Mouse (Mus musculus) hindbrain, embryonic 11.5 days (tissue): ENCODE data around the gene Fmo5. TPM values are rescaled to one million over a fixed set of nuclear protein-coding genes. Genes with fewer than 3 reads are reported as not detected.

Experiments used
- ATAC-seq: fragments of 200-750 bp; cut with Nextera tagmentation; 2 replicates; pipeline ENCODE4 v1.8.0; 2017; ENCODE audit warnings: mild to moderate bottlenecking, moderate TSS enrichment, moderate library complexity; ENCODE audit not compliant: low FRiP score
- DNase-seq: peaks from one replicate; pipeline ENCODE4 v3.0.0-alpha.2; 2015; ENCODE audit warnings: low spot score
- H3K27ac ChIP-seq: fragments of 300-500 bp; sonication (generic); 2 replicates; pipeline ENCODE4 v1.5.1; 2014; ENCODE audit warnings: mild to moderate bottlenecking, low read depth, low read length
- H3K27me3 ChIP-seq: fragments of 300-500 bp; sonication (generic); 2 replicates; pipeline ENCODE4 v1.6.1; 2014; ENCODE audit warnings: mild to moderate bottlenecking, low read length, moderate library complexity, mixed read lengths; ENCODE audit not compliant: control insufficient read depth, insufficient read depth
- H3K36me3 ChIP-seq: fragments of 300-500 bp; sonication (generic); 2 replicates; pipeline ENCODE4 v1.6.1; 2014; ENCODE audit warnings: mild to moderate bottlenecking, low read length, moderate library complexity, mixed read lengths; ENCODE audit not compliant: control insufficient read depth, insufficient read depth
- H3K4me1 ChIP-seq: fragments of 300-500 bp; sonication (generic); replicated peaks from 2 replicates; pipeline ENCODE4 v1.6.1; 2014; ENCODE audit warnings: low read length, mixed read lengths; ENCODE audit not compliant: control insufficient read depth, insufficient read depth
- H3K4me2 ChIP-seq: fragments of 300-500 bp; sonication (generic); replicated peaks from 2 replicates; pipeline ENCODE4 v1.6.1; 2014; ENCODE audit warnings: mild to moderate bottlenecking, low read depth, low read length
- H3K4me3 ChIP-seq: fragments of 300-500 bp; sonication (generic); 2 replicates; pipeline ENCODE4 v1.5.1; 2014; ENCODE audit warnings: low read depth, low read length
- H3K9ac ChIP-seq: fragments of 300-500 bp; sonication (generic); 2 replicates; pipeline ENCODE4 v1.6.1; 2014; ENCODE audit warnings: low read depth, low read length
- H3K9me3 ChIP-seq: fragments of 300-500 bp; sonication (generic); 2 replicates; pipeline ENCODE4 v1.6.1; 2016; ENCODE audit warnings: low read length; ENCODE audit not compliant: control insufficient read depth
- WGBS: fragments of 180-500 bp; shearing (Covaris S2); extraction: QIAGEN DNeasy Blood & Tissue Kit; methylation state at CpG from one replicate; pipeline ENCODE4 v1.1.7; 2014; 5-methylcytosine and 5-hydroxymethylcytosine counted together
- polyA plus RNA-seq: library from polyadenylated mRNA; unstranded; fragments of >200 nt; fragmentation: Nextera tagmentation; extraction: Ambion mirVana; gene quantifications from 2 replicates; pipeline ENCODE4 v1.2.1, GENCODE M21; 2014

Gene Fmo5
- polyA plus RNA-seq, 1 experiment from 2014 or later = 0.60 TPM

DNA sequence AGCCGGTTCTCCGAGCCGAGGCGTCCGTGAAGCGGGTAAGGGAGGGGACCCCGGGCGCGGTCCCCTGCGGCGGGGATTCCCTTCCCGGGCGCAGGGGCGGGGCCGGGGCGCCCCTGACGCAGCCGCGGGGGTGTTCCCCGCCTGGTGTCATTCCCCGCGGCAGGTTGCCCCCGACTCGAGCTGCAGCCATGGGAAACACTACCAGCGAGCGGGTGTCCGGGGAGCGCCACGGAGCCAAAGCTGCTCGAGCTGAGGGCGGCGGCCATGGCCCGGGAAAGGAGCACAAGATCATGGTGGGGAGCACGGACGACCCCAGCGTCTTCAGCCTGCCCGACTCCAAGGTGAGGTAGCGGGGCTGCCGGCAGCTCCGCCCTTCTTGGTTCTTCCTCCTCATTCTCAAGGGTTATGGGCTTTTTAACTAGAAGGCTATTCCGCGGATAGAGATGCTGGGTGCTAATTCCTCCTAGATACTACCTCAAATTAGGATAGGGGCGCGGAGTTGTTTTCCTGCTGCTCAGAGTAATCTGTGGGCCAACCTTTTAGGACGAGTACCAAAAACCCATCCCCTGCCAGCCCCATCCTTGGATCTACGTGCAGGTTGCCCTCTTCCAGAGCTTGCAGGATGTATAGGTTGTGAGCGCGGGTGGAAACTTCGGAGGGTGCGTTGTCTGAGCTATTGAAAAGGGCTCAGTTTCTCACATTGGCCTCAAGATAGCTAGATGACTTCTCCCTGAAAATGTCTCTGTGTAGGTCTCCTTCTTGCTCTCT is 30.0 kb downstream of the Fmo5 start:
- Histone ChIP-seq H3K36me3 (no peaks in the 10 kb centered on the region), H3K27me3 (no peaks in the 10 kb centered on the region), H3K9me3 (no peaks in the 10 kb centered on the region), H3K9ac (peak overlapping the region; percentile 75), H3K4me2 (peak overlapping the region; percentile 80), H3K4me3 (peak overlapping the region; percentile 92), H3K4me1 (0 out of 2 replicates have a peak, but pooled peaks cover 4% of the 10 kb centered on the region), H3K27ac (peak overlapping the region; percentile 33; the same call in 1 of the 2 replicates)
- 2% methylated on average over 42 of the region's 50 CpGs for WGBS
- DNase-seq (no peak), ATAC-seq (peak; percentile 0; the same call in 1 of the 2 replicates)

DNA sequence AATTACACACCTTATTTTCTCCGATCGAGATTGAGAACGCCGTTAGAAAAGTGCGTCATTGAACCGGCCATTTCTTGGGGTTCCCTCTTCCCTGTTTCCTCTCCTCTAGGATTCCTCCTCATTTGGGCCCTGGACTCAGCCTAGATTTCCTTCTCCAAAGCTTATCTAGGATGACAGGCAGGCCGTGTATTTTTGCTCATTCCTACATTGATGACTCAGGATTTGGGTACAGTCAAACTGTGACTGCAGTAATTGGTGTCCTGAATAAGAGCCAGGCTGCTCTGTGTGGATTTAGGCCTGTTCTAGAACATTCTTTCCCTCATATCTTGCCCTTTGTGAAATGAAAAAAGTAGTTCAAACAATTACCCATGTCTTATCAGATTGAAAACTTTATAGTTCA is 31.1 kb downstream of the Fmo5 start:
- Histone ChIP-seq H3K4me2 (no peak overlapping the region), H3K4me3 (no peak overlapping the region), H3K36me3 (no peaks in the 10 kb centered on the region), H3K9ac (no peak overlapping the region), H3K27ac (no peak overlapping the region), H3K27me3 (no peaks in the 10 kb centered on the region), H3K9me3 (no peaks in the 10 kb centered on the region), H3K4me1 (0 out of 2 replicates have a peak, but pooled peaks cover 4% of the 10 kb centered on the region)
- 83% methylated on average over 7 of the region's 7 CpGs for WGBS
- no peak for DNase-seq
- ATAC-seq = no peak

DNA sequence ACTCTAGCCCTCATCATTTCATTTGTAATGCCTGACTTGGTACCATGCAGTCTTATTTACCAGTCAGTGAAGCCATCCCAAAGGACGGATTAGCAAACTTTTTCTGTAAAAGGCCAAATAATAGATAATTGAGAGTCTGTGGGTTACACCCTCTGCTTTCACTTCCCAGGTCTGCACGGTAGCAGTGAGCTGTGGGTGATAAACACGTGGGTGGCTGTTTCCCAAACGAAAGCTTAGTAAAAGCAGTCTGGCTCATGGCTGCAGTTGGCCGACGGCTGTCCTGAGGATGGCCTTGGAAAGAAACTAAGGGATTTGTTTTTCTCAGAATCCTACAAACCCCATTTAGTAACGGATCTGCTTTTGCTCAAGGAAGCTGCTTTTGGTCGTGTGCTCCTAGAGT is 32.6 kb downstream of the Fmo5 start:
- ATAC-seq (no peak), DNase-seq (no peak)
- Histone ChIP-seq H3K4me2 (no peak overlapping the region), H3K4me1 (0 out of 2 replicates have a peak, but pooled peaks cover 4% of the 10 kb centered on the region), H3K27ac (no peak overlapping the region), H3K27me3 (no peaks in the 10 kb centered on the region), H3K36me3 (no peaks in the 10 kb centered on the region), H3K9ac (no peak overlapping the region), H3K9me3 (no peaks in the 10 kb centered on the region), H3K4me3 (no peak overlapping the region)
- 77% methylated on average over 8 of the region's 8 CpGs for WGBS

DNA sequence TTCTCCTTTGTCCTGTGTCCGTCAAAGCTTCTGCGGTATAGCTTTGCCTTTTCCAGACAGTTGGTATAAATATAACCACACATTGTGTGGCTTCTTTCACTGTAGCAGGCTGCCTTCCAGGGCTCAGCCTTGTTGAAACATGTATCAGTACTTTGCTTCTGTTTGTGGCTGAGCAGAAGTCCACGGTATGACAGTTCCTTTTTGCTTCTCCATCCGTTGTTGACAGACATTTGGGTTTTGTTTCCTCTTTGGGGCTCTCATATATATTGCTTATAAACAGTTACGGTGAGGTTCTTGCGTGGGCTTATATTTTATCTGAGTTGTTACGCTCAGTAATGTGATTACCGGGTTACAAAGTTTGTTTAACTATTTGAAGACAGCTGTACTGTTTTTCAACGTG is 36.9 kb downstream of the Fmo5 start:
- Histone ChIP-seq H3K9me3 (no peaks in the 10 kb centered on the region), H3K4me2 (no peak overlapping the region), H3K36me3 (0 out of 2 replicates have a peak, but pooled peaks cover 2% of the 10 kb centered on the region), H3K27ac (no peak overlapping the region), H3K4me1 (no peaks in the 10 kb centered on the region), H3K4me3 (no peak overlapping the region), H3K27me3 (no peaks in the 10 kb centered on the region), H3K9ac (no peak overlapping the region)
- 94% methylated on average over 9 of the region's 9 CpGs for WGBS
- no peak for ATAC-seq
- DNase-seq = no peak

DNA sequence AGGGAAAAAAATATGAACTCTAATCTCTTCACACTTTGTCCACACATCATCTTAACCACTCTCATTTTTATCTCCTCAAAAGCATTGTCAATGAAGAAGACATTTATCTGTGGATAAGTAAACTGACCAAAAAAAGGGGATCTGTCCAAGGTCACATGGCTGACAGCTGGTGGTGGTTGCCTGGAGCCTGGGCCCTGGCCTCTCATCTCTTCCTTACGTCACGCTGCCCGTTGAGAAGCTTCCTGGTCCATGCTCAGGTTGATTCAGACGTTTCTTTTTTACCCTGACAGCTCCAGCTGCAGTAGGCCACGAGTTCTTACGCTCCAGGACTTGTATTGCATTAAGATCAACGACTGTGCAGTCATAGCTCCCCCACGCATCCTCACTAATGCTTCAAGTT is 37.5 kb downstream of the Fmo5 start:
- Histone ChIP-seq H3K4me3 (no peak overlapping the region), H3K4me1 (no peaks in the 10 kb centered on the region), H3K4me2 (no peak overlapping the region), H3K27me3 (no peaks in the 10 kb centered on the region), H3K36me3 (0 out of 2 replicates have a peak, but pooled peaks cover 2% of the 10 kb centered on the region), H3K9me3 (no peaks in the 10 kb centered on the region), H3K27ac (no peak overlapping the region), H3K9ac (no peak overlapping the region)
- no peak for DNase-seq
- WGBS = 78% methylated on average over 8 of the region's 8 CpGs
- no peak for ATAC-seq

GRCm38 (mm10) chr3:97667093-97667675 is 38.6 kb downstream of the Fmo5 start:
- Histone ChIP-seq H3K27me3 (no peaks in the 10 kb centered on the region), H3K9me3 (no peaks in the 10 kb centered on the region), H3K36me3 (0 out of 2 replicates have a peak, but pooled peaks cover 2% of the 10 kb centered on the region), H3K4me3 (no peak overlapping the region), H3K4me2 (no peak overlapping the region), H3K9ac (no peak overlapping the region), H3K27ac (no peak overlapping the region), H3K4me1 (no peaks in the 10 kb centered on the region)
- ATAC-seq (no peak), DNase-seq (no peak)
- 84% methylated on average over 14 of the region's 14 CpGs for WGBS

- DNase-seq (no peak), ATAC-seq (no peak)
- no peaks in the 10 kb centered on the region for H3K27me3 ChIP-seq
- H3K4me3 ChIP-seq = no peak within 1 kb of the TSS
- no peaks in the 10 kb centered on the region for H3K9me3 ChIP-seq
- H3K4me1 ChIP-seq = no peaks in the 10 kb centered on the region
- H3K36me3 ChIP-seq = no peaks in the 10 kb centered on the region
- H3K27ac ChIP-seq = no peak within 1 kb of the TSS
- no peak within 1 kb of the TSS for H3K4me2 ChIP-seq
- H3K9ac ChIP-seq = no peak within 1 kb of the TSS
- WGBS = 90% methylated on average over 7 of the region's 7 CpGs
Observed at GRCm38 (mm10) chr3:97674644-97675110, 46.1 kb downstream of the Fmo5 start, which contains the start of gene Gm17651. Gm17651 (minus strand) TSS chr3:97674694.

GRCm38 (mm10) chr3:97676126-97676525 is 47.5 kb downstream of the Fmo5 start:
- no peak overlapping the region for H3K27ac ChIP-seq
- DNase-seq = no peak
- H3K9me3 ChIP-seq = no peaks in the 10 kb centered on the region
- H3K4me3 ChIP-seq = no peak overlapping the region
- H3K4me1 ChIP-seq = no peaks in the 10 kb centered on the region
- no peak for ATAC-seq
- H3K9ac ChIP-seq = no peak overlapping the region
- WGBS = 95% methylated on average over 3 of the region's 3 CpGs
- no peaks in the 10 kb centered on the region for H3K27me3 ChIP-seq
- no peaks in the 10 kb centered on the region for H3K36me3 ChIP-seq
- no peak overlapping the region for H3K4me2 ChIP-seq
